Mouse (Mus musculus) skeletal muscle tissue, postnatal 0 days (tissue): ENCODE results near the gene Tsga8. TPM values are rescaled to one million over a fixed set of nuclear protein-coding genes. Genes with fewer than 3 reads are reported as not detected.

Source experiments
- polyA plus RNA-seq: library from polyadenylated mRNA; unstranded; fragments of >200 nt; fragmentation: Nextera tagmentation; extraction: Ambion mirVana; gene quantifications from 2 replicates; pipeline ENCODE4 v1.2.1, GENCODE M21; 2015

The Tsga8 gene
- not detected in 2 replicates for polyA plus RNA-seq

DNA sequence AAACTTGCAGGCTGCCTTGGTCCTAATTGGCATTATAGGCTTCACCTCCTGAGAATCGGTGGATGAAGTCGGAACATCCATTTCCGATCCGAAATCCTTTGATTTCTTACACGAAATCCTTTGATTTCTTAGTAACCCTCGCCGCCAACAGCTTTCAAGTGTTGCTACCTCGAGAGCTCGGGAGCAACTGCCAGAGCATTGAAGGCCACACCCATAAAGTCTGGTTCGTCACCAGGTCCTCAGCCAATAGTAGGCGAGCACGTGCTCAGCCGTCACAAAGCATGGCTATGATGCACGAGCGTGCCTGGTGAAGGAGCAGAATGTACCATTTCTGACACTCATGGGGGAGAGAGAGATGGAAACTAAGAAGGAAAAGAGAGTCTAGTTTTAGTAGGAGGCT lies at the start of gene Tsga8:
Tsga8 (minus strand) TSS at position 327 of the 400 bp plus-strand sequence.

